Mouse (Mus musculus) kidney, adult 11 months (tissue): ENCODE results near the gene Spata21.

Source experiments
- DNase-seq: peaks from one replicate; pipeline ENCODE4 v3.0.0; 2022

Spata21 gene

GRCm38 (mm10) chr4:141160193-141160592 lies 72.1 kb downstream of the Spata21 start:
- DNase-seq, result no peak

DNA sequence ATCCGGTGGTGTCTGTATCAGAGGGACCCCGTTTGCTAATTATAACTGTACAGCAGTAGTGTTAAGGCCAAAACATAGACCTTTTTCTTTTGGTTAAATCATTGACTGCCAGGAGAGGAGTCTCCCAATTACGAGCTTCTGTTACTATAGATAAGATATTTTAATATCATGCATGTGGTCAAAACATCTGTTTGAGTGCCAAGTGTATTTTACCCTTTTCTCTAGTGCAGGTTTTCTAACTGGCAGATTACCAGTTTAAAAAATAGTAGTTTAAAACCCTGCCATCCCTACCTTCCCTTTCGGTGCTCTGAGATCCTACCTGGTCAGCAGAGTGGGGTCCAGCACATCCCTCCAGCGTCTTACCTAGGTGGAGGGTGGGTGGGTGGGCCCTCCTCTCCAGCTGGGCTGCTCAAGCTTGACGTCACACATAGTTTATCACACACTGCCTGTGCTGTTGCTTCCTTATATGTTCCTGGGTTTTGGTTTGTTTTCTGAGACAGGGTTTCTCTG lies 73.6 kb downstream of the Spata21 start:
- no peak for DNase-seq
